Mouse (Mus musculus) stomach, embryonic 16.5 days (tissue): ENCODE data around the gene Cpeb4. TPM values are rescaled to one million over a fixed set of nuclear protein-coding genes. Genes with fewer than 3 reads are reported as not detected.

ENCODE experiments used
- ATAC-seq: fragments of 200-750 bp; cut with Nextera tagmentation; 2 replicates; pipeline ENCODE4 v1.8.0; 2017; ENCODE audit warnings: moderate number of reproducible peaks, moderate TSS enrichment; ENCODE audit not compliant: insufficient read depth, low FRiP score
- H3K27ac ChIP-seq: fragments of 300-500 bp; sonication (generic); 2 replicates; pipeline ENCODE4 v1.5.1; 2014; ENCODE audit warnings: low read length
- H3K27me3 ChIP-seq: fragments of 300-500 bp; sonication (generic); 2 replicates; pipeline ENCODE4 v1.6.1; 2014; ENCODE audit warnings: low read length, control low read depth, mixed read lengths; ENCODE audit not compliant: control insufficient read depth, insufficient read depth
- H3K36me3 ChIP-seq: fragments of 300-500 bp; sonication (generic); 2 replicates; pipeline ENCODE4 v1.6.1; 2014; ENCODE audit warnings: low read length; ENCODE audit not compliant: control insufficient read depth, insufficient read depth
- H3K4me1 ChIP-seq: fragments of 300-500 bp; sonication (generic); 2 replicates; pipeline ENCODE4 v1.6.1; 2014; ENCODE audit warnings: low read length, control low read depth, mixed read lengths; ENCODE audit not compliant: control insufficient read depth, insufficient read depth
- H3K4me2 ChIP-seq: fragments of 300-500 bp; sonication (generic); 2 replicates; pipeline ENCODE4 v1.6.1; 2014; ENCODE audit warnings: low read depth, low read length, mixed read lengths
- H3K4me3 ChIP-seq: fragments of 300-500 bp; sonication (generic); replicated peaks from 2 replicates; pipeline ENCODE4 v1.5.1; 2014; ENCODE audit warnings: mild to moderate bottlenecking, low read length
- H3K9ac ChIP-seq: fragments of 300-500 bp; sonication (generic); 2 replicates; pipeline ENCODE4 v1.6.1; 2014; ENCODE audit warnings: low read length
- H3K9me3 ChIP-seq: fragments of 300-500 bp; sonication (generic); replicated peaks from 2 replicates; pipeline ENCODE4 v1.6.1; 2016; ENCODE audit warnings: low read length, control low read depth; ENCODE audit not compliant: control insufficient read depth
- WGBS: fragments of 180-500 bp; shearing (Covaris S2); extraction: QIAGEN DNeasy Blood & Tissue Kit; methylation state at CpG from one replicate; pipeline ENCODE4 v1.1.7; 2014; 5-methylcytosine and 5-hydroxymethylcytosine counted together
- polyA plus RNA-seq: library from polyadenylated mRNA; unstranded; fragments of >200 nt; fragmentation: Nextera tagmentation; extraction: Ambion mirVana; gene quantifications from 2 replicates; pipeline ENCODE4 v1.2.1, GENCODE M21; 2015

The Cpeb4 gene
- polyA plus RNA-seq, 1 experiment from 2014 or later = 5.8 TPM

- H3K4me1 ChIP-seq = 0 out of 2 replicates have a peak, but pooled peaks cover 5% of the 10 kb centered on the region
- H3K9ac ChIP-seq = no peak overlapping the region
- H3K27ac ChIP-seq = no peak overlapping the region
- H3K4me2 ChIP-seq = no peak overlapping the region
- ATAC-seq = no peak
- H3K27me3 ChIP-seq = no peaks in the 10 kb centered on the region
- H3K4me3 ChIP-seq = no peak overlapping the region
- no peaks in the 10 kb centered on the region for H3K36me3 ChIP-seq
- H3K9me3 ChIP-seq = no peaks in the 10 kb centered on the region
- 81% methylated on average over 5 of the region's 5 CpGs for WGBS
Measured at GRCm38 (mm10) chr11:31831983-31832382, 40.0 kb upstream of the Cpeb4 start.

- H3K36me3 ChIP-seq = no peaks in the 10 kb centered on the region
- H3K4me3 ChIP-seq = no peak overlapping the region
- H3K9me3 ChIP-seq = no peaks in the 10 kb centered on the region
- H3K27me3 ChIP-seq = no peaks in the 10 kb centered on the region
- WGBS = 72% methylated on average over 7 of the region's 7 CpGs
- H3K4me2 ChIP-seq = no peak overlapping the region
- H3K4me1 ChIP-seq = 0 out of 2 replicates have a peak, but pooled peaks cover 5% of the 10 kb centered on the region
- H3K9ac ChIP-seq = no peak overlapping the region
- no peak overlapping the region for H3K27ac ChIP-seq
- no peak for ATAC-seq
Measured at GRCm38 (mm10) chr11:31832439-31832980, 39.5 kb upstream of the Cpeb4 start.

GRCm38 (mm10) chr11:31833506-31833905, 38.5 kb upstream of the Cpeb4 start:
- ATAC-seq = no peak
- WGBS = 59% methylated on average over 2 of the region's 2 CpGs
- no peak overlapping the region for H3K4me2 ChIP-seq
- H3K27ac ChIP-seq = no peak overlapping the region
- H3K9me3 ChIP-seq = no peaks in the 10 kb centered on the region
- no peak overlapping the region for H3K4me3 ChIP-seq
- no peaks in the 10 kb centered on the region for H3K36me3 ChIP-seq
- H3K27me3 ChIP-seq = no peaks in the 10 kb centered on the region
- H3K9ac ChIP-seq = no peak overlapping the region
- no peaks in the 10 kb centered on the region for H3K4me1 ChIP-seq

GRCm38 (mm10) chr11:31835352-31835751, 36.7 kb upstream of the Cpeb4 start:
- Histone ChIP-seq H3K27me3 (no peaks in the 10 kb centered on the region), H3K4me3 (no peak overlapping the region), H3K4me1 (no peaks in the 10 kb centered on the region; the same call in 1 of the 2 replicates), H3K4me2 (no peak overlapping the region), H3K9me3 (no peaks in the 10 kb centered on the region), H3K27ac (no peak overlapping the region), H3K9ac (no peak overlapping the region), H3K36me3 (no peaks in the 10 kb centered on the region)
- 52% methylated on average over 3 of the region's 3 CpGs for WGBS
- no peak for ATAC-seq

GRCm38 (mm10) chr11:31837243-31837642, 34.8 kb upstream of the Cpeb4 start:
- no peak overlapping the region for H3K27ac ChIP-seq
- H3K4me2 ChIP-seq = no peak overlapping the region
- no peak overlapping the region for H3K9ac ChIP-seq
- no peaks in the 10 kb centered on the region for H3K36me3 ChIP-seq
- 87% methylated on average over 3 of the region's 3 CpGs for WGBS
- no peak for ATAC-seq
- no peaks in the 10 kb centered on the region for H3K27me3 ChIP-seq
- no peaks in the 10 kb centered on the region for H3K9me3 ChIP-seq
- no peak overlapping the region for H3K4me3 ChIP-seq
- no peaks in the 10 kb centered on the region; the same call in 1 of the 2 replicates for H3K4me1 ChIP-seq

GRCm38 (mm10) chr11:31837753-31838152, 34.3 kb upstream of the Cpeb4 start:
- H3K4me1 ChIP-seq = no peaks in the 10 kb centered on the region; the same call in 1 of the 2 replicates
- H3K9me3 ChIP-seq = no peaks in the 10 kb centered on the region
- no peak for ATAC-seq
- H3K4me2 ChIP-seq = no peak overlapping the region
- H3K36me3 ChIP-seq = no peaks in the 10 kb centered on the region
- H3K27ac ChIP-seq = no peak overlapping the region
- no peak overlapping the region for H3K9ac ChIP-seq
- WGBS = 92% methylated on average over 4 of the region's 4 CpGs
- H3K4me3 ChIP-seq = no peak overlapping the region
- no peaks in the 10 kb centered on the region for H3K27me3 ChIP-seq

GRCm38 (mm10) chr11:31838442-31839083, 33.4 kb upstream of the Cpeb4 start:
- H3K9me3 ChIP-seq = no peaks in the 10 kb centered on the region
- no peaks in the 10 kb centered on the region for H3K27me3 ChIP-seq
- WGBS = 52% methylated on average over 7 of the region's 7 CpGs
- no peak overlapping the region for H3K27ac ChIP-seq
- ATAC-seq = peak; percentile 45
- H3K4me2 ChIP-seq = no peak overlapping the region
- no peak overlapping the region for H3K4me3 ChIP-seq
- no peaks in the 10 kb centered on the region; the same call in 1 of the 2 replicates for H3K4me1 ChIP-seq
- H3K9ac ChIP-seq = no peak overlapping the region
- H3K36me3 ChIP-seq = no peaks in the 10 kb centered on the region

- Histone ChIP-seq H3K36me3 (no peaks in the 10 kb centered on the region), H3K9ac (no peak overlapping the region), H3K4me1 (no peaks in the 10 kb centered on the region; the same call in 1 of the 2 replicates), H3K4me3 (no peak overlapping the region), H3K9me3 (no peaks in the 10 kb centered on the region), H3K4me2 (no peak overlapping the region), H3K27ac (no peak overlapping the region), H3K27me3 (no peaks in the 10 kb centered on the region)
- ATAC-seq = no peak
- WGBS = 65% methylated on average over 6 of the region's 6 CpGs
Measured at GRCm38 (mm10) chr11:31839084-31839460, 32.9 kb upstream of the Cpeb4 start.

GRCm38 (mm10) chr11:31842171-31842959, 29.6 kb upstream of the Cpeb4 start:
- H3K4me3 ChIP-seq = no peak overlapping the region
- WGBS = 76% methylated on average over 5 of the region's 5 CpGs
- no peak overlapping the region for H3K4me2 ChIP-seq
- H3K27ac ChIP-seq = no peak overlapping the region
- no peak for ATAC-seq
- H3K27me3 ChIP-seq = no peaks in the 10 kb centered on the region
- H3K9me3 ChIP-seq = no peaks in the 10 kb centered on the region
- no peaks in the 10 kb centered on the region; the same call in 1 of the 2 replicates for H3K4me1 ChIP-seq
- H3K36me3 ChIP-seq = no peaks in the 10 kb centered on the region
- H3K9ac ChIP-seq = no peak overlapping the region
